Comparison of ENCODE assay signal across 9 mouse cellular contexts in genomic region chr9:95442321-95442731, GRCm38 (mm10). TPM values are rescaled to one million over a fixed set of nuclear protein-coding genes. Genes with fewer than 3 reads are reported as not detected.
DNase-seq lines count a peak whose midpoint lies in the region; ATAC-seq and TF ChIP-seq lines count a peak whose summit lies in the region.
"Had no signal": no experiment of that assay in that cellular context is flagged by ENCODE, and none has a peak within 500 bp of the region (broad histone marks: within the 10 kb centered on the region; RNA-seq: fewer than 3 reads in every experiment).

No protein-coding gene starts in this region.

- 6% methylated on average over 13 of the region's 13 CpGs for WGBS in heart, embryonic 14.5 days
- 5% methylated on average over 13 of the region's 13 CpGs for WGBS in midbrain, postnatal 0 days

- no peaks in the 10 kb centered on the region for H3K9me3 ChIP-seq in heart, embryonic 14.5 days (ENCODE audit: control insufficient read depth, low read length)
- H3K9me3 ChIP-seq in midbrain, postnatal 0 days (ENCODE audit: low read length): no peaks in the 10 kb centered on the region

- no peaks in the 10 kb centered on the region for H3K27me3 ChIP-seq in heart, embryonic 14.5 days (ENCODE audit: control insufficient read depth, insufficient read depth, low read length)
- no peaks in the 10 kb centered on the region for H3K27me3 ChIP-seq in midbrain, postnatal 0 days (ENCODE audit: insufficient read depth, low read length)

- no peak for ATAC-seq in heart, embryonic 14.5 days (ENCODE audit: insufficient number of reproducible peaks, insufficient read depth, low FRiP score, low read depth)
- peak; percentile 88 for ATAC-seq in midbrain, postnatal 0 days (ENCODE audit: low FRiP score)

- no peak for DNase-seq in heart, adult 11 months
- DNase-seq in cerebellum, adult 9-11 months: peak; percentile 13
- peak; percentile 22 to 37 for DNase-seq in frontal cortex, postnatal 10 days (ENCODE audit: low spot score in 2 of 2)
- peak; percentile 11 to 33 for DNase-seq in layer of hippocampus, adult 2 months (ENCODE audit: low spot score in 2 of 2)
- peak; percentile 77 for DNase-seq in midbrain, postnatal 0 days (ENCODE audit: low spot score)
- no peak for DNase-seq in urinary bladder, postnatal 10 days (ENCODE audit: low spot score)
- no peak for DNase-seq in urinary bladder, postnatal 14 days (ENCODE audit: low spot score)

- H3K4me3 ChIP-seq in heart, embryonic 14.5 days (ENCODE audit: control insufficient read depth in 1 of 2, insufficient read depth in 1 of 2, low read depth in 1 of 2, low read length in 2 of 2): peak overlapping the region; percentile 4 to 22; a peak in 3 of 4 replicates
- peak overlapping the region; percentile 31 for H3K4me3 ChIP-seq in layer of hippocampus, adult 2 months
- peak overlapping the region; percentile 17; the same call in 1 of the 2 replicates for H3K4me3 ChIP-seq in midbrain, postnatal 0 days (ENCODE audit: low read depth, low read length)

- no peaks in the 10 kb centered on the region for H3K36me3 ChIP-seq in heart, embryonic 14.5 days (ENCODE audit: control insufficient read depth, insufficient read depth, low read length)
- H3K36me3 ChIP-seq in midbrain, postnatal 0 days (ENCODE audit: insufficient read depth, low read length): no peaks in the 10 kb centered on the region

- no peak overlapping the region for H3K27ac ChIP-seq in heart, embryonic 14.5 days (replicated peaks in 1 of 2; ENCODE audit: control insufficient read depth in 1 of 2, insufficient read depth in 1 of 2, low read depth in 2 of 2, low read length in 2 of 2)
- H3K27ac ChIP-seq in layer of hippocampus, adult 2 months: no peak overlapping the region
- H3K27ac ChIP-seq in midbrain, postnatal 0 days (ENCODE audit: low read depth, low read length): peak overlapping the region; percentile 57

- H3K4me2 ChIP-seq in heart, embryonic 14.5 days (ENCODE audit: low read length): peak overlapping the region; percentile 61
- H3K4me2 ChIP-seq in midbrain, postnatal 0 days (ENCODE audit: low read depth, low read length, poor library complexity, severe bottlenecking): peak overlapping the region; percentile 48

- H3K9ac ChIP-seq in heart, embryonic 14.5 days (ENCODE audit: low read length): peak overlapping the region; percentile 57
- 0 out of 2 replicates have a peak overlapping the region, but pooled peaks have one; percentile 5 for H3K9ac ChIP-seq in midbrain, postnatal 0 days (replicated peaks; ENCODE audit: low read length, poor library complexity, severe bottlenecking)

- TF ChIP-seq CTCF in layer of hippocampus, adult 2 months (conservative IDR thresholded peaks at IDR 0.05): peak; percentile 70
- TF ChIP-seq CTCF in midbrain, postnatal 0 days (IDR thresholded peaks at IDR 0.05): peak; percentile 62

- peaks cover 2 to 5% of the 10 kb centered on the region in 2 experiments; a peak in 2 of 4 replicates for H3K4me1 ChIP-seq in heart, embryonic 14.5 days (ENCODE audit: control insufficient read depth in 2 of 2, insufficient read depth in 2 of 2, low read length in 2 of 2)
- peaks cover 3% of the 10 kb centered on the region; the same call in 1 of the 2 replicates for H3K4me1 ChIP-seq in midbrain, postnatal 0 days (ENCODE audit: insufficient read depth, low read length)

RNA-seq across cellular contexts. Expression of gene Chst2, which starts 35.8 kb away (rescaled TPM):
- 1.9 and 2.4 TPM in 2 replicates for polyA plus RNA-seq in heart, embryonic 14.5 days (2014; fragmentation: Nextera tagmentation; extraction: Ambion mirVana)
- 100 to 1,000 TPM; 103 to 109 TPM for total RNA-seq in layer of hippocampus, adult 2 months (2021)
- 78.0 and 79.1 TPM in 2 replicates for total RNA-seq in midbrain, postnatal 0 days (2014; rRNA removed)
- 33.9 and 36.4 TPM in 2 replicates for polyA plus RNA-seq in midbrain, postnatal 0 days (2015; fragmentation: Nextera tagmentation; extraction: Ambion mirVana)
- total RNA-seq: MEL had no signal

Comparison
In these comparisons a context has a peak if more than half of its experiments do, and no peak if none do; other contexts are left out.
1. DNase-seq: peak in cerebellum, adult 9-11 months (single experiment), frontal cortex, postnatal 10 days (2 of 2), layer of hippocampus, adult 2 months (2 of 2) and midbrain, postnatal 0 days (single experiment); none in heart, adult 11 months (single experiment), urinary bladder, postnatal 10 days (single experiment) and urinary bladder, postnatal 14 days (single experiment).
2. Peak in every context shown above with its lines, with median percentiles within 50 percentile points of each other: H3K4me3 ChIP-seq.